Mouse (Mus musculus): Measurements from ENCODE around the gene Il22ra1. TPM values are rescaled to one million over a fixed set of nuclear protein-coding genes. Genes with fewer than 3 reads are reported as not detected.

The Il22ra1 gene
- polyA plus RNA-seq, 1 experiment, result 0.04 TPM

- Histone ChIP-seq H3K36me3 (ENCODE audit: control insufficient read depth, insufficient read depth) (no peaks in the 10 kb centered on the region), H3K4me3 (ENCODE audit: insufficient read depth, poor library complexity, severe bottlenecking) (no peak overlapping the region), H3K27me3 (ENCODE audit: control insufficient read depth, insufficient read depth, insufficient read length) (peaks cover 43% of the 10 kb centered on the region), H3ac (ENCODE audit: control insufficient read depth, insufficient read length, low read depth) (no peak overlapping the region), H3K79me3 (ENCODE audit: low read depth) (no peaks in the 10 kb centered on the region), H3K79me2 (ENCODE audit: control insufficient read depth, insufficient read depth) (no peaks in the 10 kb centered on the region)
- TF ChIP-seq USF1 (IDR thresholded peaks at IDR 0.05; ENCODE audit: low read depth) (no peak), CEBPB (IDR thresholded peaks at IDR 0.05; ENCODE audit: low read depth) (no peak), MYOG (IDR thresholded peaks at IDR 0.05; ENCODE audit: control insufficient read depth, extremely low read depth, insufficient read length) (no peak), MYOD1 (IDR thresholded peaks at IDR 0.05; ENCODE audit: control insufficient read depth, insufficient read length, low read depth) (no peak), CTCF (IDR thresholded peaks at IDR 0.05; ENCODE audit: control insufficient read depth, insufficient read depth, insufficient read length) (no peak), FOSL1 (IDR thresholded peaks at IDR 0.05; ENCODE audit: insufficient read depth, low read length, poor library complexity, severe bottlenecking) (no peak), MAX (IDR thresholded peaks at IDR 0.05) (no peak)
These were observed 24.5 kb upstream of the Il22ra1 start for GRCm38 (mm10) chr4:135703497-135703896.

- no peaks in the 10 kb centered on the region for H3K36me3 ChIP-seq (ENCODE audit: control insufficient read depth, insufficient read depth)
- TF ChIP-seq MYOD1 (IDR thresholded peaks at IDR 0.05; ENCODE audit: control insufficient read depth, insufficient read length, low read depth) (no peak), CTCF (IDR thresholded peaks at IDR 0.05; ENCODE audit: control insufficient read depth, insufficient read depth, insufficient read length) (no peak), MYOG (IDR thresholded peaks at IDR 0.05; ENCODE audit: control insufficient read depth, extremely low read depth, insufficient read length) (no peak), MAX (IDR thresholded peaks at IDR 0.05) (no peak)
- H3ac ChIP-seq (ENCODE audit: control insufficient read depth, insufficient read length, low read depth), result no peak overlapping the region
- H3K79me2 ChIP-seq (ENCODE audit: control insufficient read depth, insufficient read depth), result no peaks in the 10 kb centered on the region
- H3K4me3 ChIP-seq (ENCODE audit: insufficient read depth, poor library complexity, severe bottlenecking), result no peak overlapping the region
- peaks cover 43% of the 10 kb centered on the region for H3K27me3 ChIP-seq (ENCODE audit: control insufficient read depth, insufficient read depth, insufficient read length)
- no peaks in the 10 kb centered on the region for H3K79me3 ChIP-seq (ENCODE audit: low read depth)
These were observed 24.0 kb upstream of the Il22ra1 start for GRCm38 (mm10) chr4:135704016-135704415.

GRCm38 (mm10) chr4:135706045-135706444 is 21.9 kb upstream of the Il22ra1 start:
- TF ChIP-seq MAX (IDR thresholded peaks at IDR 0.05), result no peak
- TF ChIP-seq CTCF (IDR thresholded peaks at IDR 0.05; ENCODE audit: control insufficient read depth, insufficient read depth, insufficient read length), result no peak
- TF ChIP-seq MYOG (IDR thresholded peaks at IDR 0.05; ENCODE audit: control insufficient read depth, extremely low read depth, insufficient read length), result no peak

GRCm38 (mm10) chr4:135709072-135709564 is 18.9 kb upstream of the Il22ra1 start:
- no peak overlapping the region for H3K4me3 ChIP-seq (ENCODE audit: insufficient read depth, poor library complexity, severe bottlenecking)
- peaks cover 18% of the 10 kb centered on the region for H3K27me3 ChIP-seq (ENCODE audit: control insufficient read depth, insufficient read depth, insufficient read length)

More at GRCm38 (mm10) chr4:135706045-135706444, 21.9 kb upstream of the Il22ra1 start:
- Histone ChIP-seq H3K27me3 (ENCODE audit: control insufficient read depth, insufficient read depth, insufficient read length) (peaks cover 42% of the 10 kb centered on the region), H3K79me2 (ENCODE audit: control insufficient read depth, insufficient read depth) (no peaks in the 10 kb centered on the region), H3K79me3 (ENCODE audit: low read depth) (no peaks in the 10 kb centered on the region), H3K4me3 (ENCODE audit: insufficient read depth, poor library complexity, severe bottlenecking) (no peak overlapping the region), H3K36me3 (ENCODE audit: control insufficient read depth, insufficient read depth) (no peaks in the 10 kb centered on the region), H3ac (ENCODE audit: control insufficient read depth, insufficient read length, low read depth) (no peak overlapping the region)

GRCm38 (mm10) chr4:135709621-135710020 is 18.4 kb upstream of the Il22ra1 start:
- H3K79me2 ChIP-seq (ENCODE audit: control insufficient read depth, insufficient read depth), result no peaks in the 10 kb centered on the region
- no peaks in the 10 kb centered on the region for H3K79me3 ChIP-seq (ENCODE audit: low read depth)
- no peak overlapping the region for H3K4me3 ChIP-seq (ENCODE audit: insufficient read depth, poor library complexity, severe bottlenecking)
- no peak overlapping the region for H3ac ChIP-seq (ENCODE audit: control insufficient read depth, insufficient read length, low read depth)
- TF ChIP-seq MYOG (IDR thresholded peaks at IDR 0.05; ENCODE audit: control insufficient read depth, extremely low read depth, insufficient read length) (no peak), FOSL1 (IDR thresholded peaks at IDR 0.05; ENCODE audit: insufficient read depth, low read length, poor library complexity, severe bottlenecking) (no peak), CTCF (IDR thresholded peaks at IDR 0.05; ENCODE audit: control insufficient read depth, insufficient read depth, insufficient read length) (no peak), MAX (IDR thresholded peaks at IDR 0.05) (no peak), CEBPB (IDR thresholded peaks at IDR 0.05; ENCODE audit: low read depth) (no peak), USF1 (IDR thresholded peaks at IDR 0.05; ENCODE audit: low read depth) (no peak), MYOD1 (IDR thresholded peaks at IDR 0.05; ENCODE audit: control insufficient read depth, insufficient read length, low read depth) (no peak)
- peaks cover 13% of the 10 kb centered on the region for H3K27me3 ChIP-seq (ENCODE audit: control insufficient read depth, insufficient read depth, insufficient read length)
- no peaks in the 10 kb centered on the region for H3K36me3 ChIP-seq (ENCODE audit: control insufficient read depth, insufficient read depth)

More at GRCm38 (mm10) chr4:135709072-135709564, 18.9 kb upstream of the Il22ra1 start:
- H3K36me3 ChIP-seq (ENCODE audit: control insufficient read depth, insufficient read depth), result no peaks in the 10 kb centered on the region
- TF ChIP-seq FOSL1 (IDR thresholded peaks at IDR 0.05; ENCODE audit: insufficient read depth, low read length, poor library complexity, severe bottlenecking) (no peak), CTCF (IDR thresholded peaks at IDR 0.05; ENCODE audit: control insufficient read depth, insufficient read depth, insufficient read length) (peak; percentile 86), CEBPB (IDR thresholded peaks at IDR 0.05; ENCODE audit: low read depth) (peak; percentile 34)
- H3K79me2 ChIP-seq (ENCODE audit: control insufficient read depth, insufficient read depth), result no peaks in the 10 kb centered on the region
- H3K79me3 ChIP-seq (ENCODE audit: low read depth), result no peaks in the 10 kb centered on the region
- H3ac ChIP-seq (ENCODE audit: control insufficient read depth, insufficient read length, low read depth), result no peak overlapping the region

- H3ac ChIP-seq (ENCODE audit: control insufficient read depth, insufficient read length, low read depth), result no peak overlapping the region
- H3K4me3 ChIP-seq (ENCODE audit: insufficient read depth, poor library complexity, severe bottlenecking), result no peak overlapping the region
- H3K79me3 ChIP-seq (ENCODE audit: low read depth), result no peaks in the 10 kb centered on the region
- H3K36me3 ChIP-seq (ENCODE audit: control insufficient read depth, insufficient read depth), result no peaks in the 10 kb centered on the region
- no peak for TF ChIP-seq MAX (IDR thresholded peaks at IDR 0.05)
- TF ChIP-seq USF1 (IDR thresholded peaks at IDR 0.05; ENCODE audit: low read depth), result no peak
- no peak for TF ChIP-seq CTCF (IDR thresholded peaks at IDR 0.05; ENCODE audit: control insufficient read depth, insufficient read depth, insufficient read length)
- TF ChIP-seq MYOG (IDR thresholded peaks at IDR 0.05; ENCODE audit: control insufficient read depth, extremely low read depth, insufficient read length), result no peak
- no peak for TF ChIP-seq MYOD1 (IDR thresholded peaks at IDR 0.05; ENCODE audit: control insufficient read depth, insufficient read length, low read depth)
- TF ChIP-seq FOSL1 (IDR thresholded peaks at IDR 0.05; ENCODE audit: insufficient read depth, low read length, poor library complexity, severe bottlenecking), result no peak
- no peak for TF ChIP-seq CEBPB (IDR thresholded peaks at IDR 0.05; ENCODE audit: low read depth)
- peaks cover 8% of the 10 kb centered on the region for H3K27me3 ChIP-seq (ENCODE audit: control insufficient read depth, insufficient read depth, insufficient read length)
- H3K79me2 ChIP-seq (ENCODE audit: control insufficient read depth, insufficient read depth), result no peaks in the 10 kb centered on the region
These were observed 17.6 kb upstream of the Il22ra1 start for GRCm38 (mm10) chr4:135710392-135710791.

Measured in C2C12 (cell line).